Mouse (Mus musculus) cerebellum, adult 2 months (tissue): ENCODE results near the gene Bnip2. TPM values are rescaled to one million over a fixed set of nuclear protein-coding genes. Genes with fewer than 3 reads are reported as not detected.

Experiments used
- DNase-seq, 2 experiments: peaks; one replicate each; pipeline ENCODE4 v3.0.0; 2021
- H3K27ac ChIP-seq: fragments of 200-500 bp; 2 replicates; pipeline ENCODE4 v1.5.1; 2012; ENCODE audit warnings: low read length, control low read depth, inconsistent platforms; ENCODE audit not compliant: insufficient read depth
- H3K27me3 ChIP-seq: fragments of 200-500 bp; 2 replicates; pipeline ENCODE4 v1.6.1; 2012; ENCODE audit warnings: inconsistent platforms, mild to moderate bottlenecking, low read length, moderate library complexity; ENCODE audit not compliant: control insufficient read depth, insufficient read depth
- H3K4me1 ChIP-seq: fragments of 200-500 bp; 2 replicates; pipeline ENCODE4 v1.6.1; 2011; ENCODE audit warnings: low read length; ENCODE audit not compliant: control insufficient read depth, insufficient read depth
- H3K4me3 ChIP-seq: fragments of 200-500 bp; replicated peaks from 2 replicates; pipeline ENCODE3; 2011; ENCODE audit warnings: mild to moderate bottlenecking, low read depth, low read length, control low read depth; ENCODE audit not compliant: insufficient read depth
- CTCF ChIP-seq: fragments of 200-500 bp; IDR thresholded peaks from 2 replicates; pipeline ENCODE4 v1.5.1; 2011; ENCODE audit warnings: low read depth, mild to moderate bottlenecking, control low read depth, low read length, moderate library complexity, borderline replicate concordance; ENCODE audit not compliant: insufficient read depth
- POLR2A ChIP-seq: fragments of 200-500 bp; IDR thresholded peaks from 2 replicates; pipeline ENCODE4 v1.6.1; 2011; ENCODE audit warnings: low read length, control low read depth, borderline replicate concordance; ENCODE audit not compliant: insufficient read depth
- WGBS: fragments of 180-500 bp; shearing (Covaris S2); methylation state at CpG from one replicate; pipeline ENCODE4 v1.1.7; 2018; 5-methylcytosine and 5-hydroxymethylcytosine counted together
- polyA plus RNA-seq: library from polyadenylated mRNA; depleted of rRNA; stranded (reverse); fragments of >200 nt; gene quantifications from 2 replicates; pipeline ENCODE4 v1.2.3, GENCODE M21; 2012

The Bnip2 gene
- polyA plus RNA-seq, 1 experiment, result 43.7 TPM

- no peak for DNase-seq
- WGBS, result 85% methylated on average over 10 of the region's 10 CpGs
- H3K4me1 ChIP-seq, result no peaks in the 10 kb centered on the region
- H3K4me3 ChIP-seq, result no peak overlapping the region
- H3K27me3 ChIP-seq, result no peaks in the 10 kb centered on the region
- TF ChIP-seq CTCF (no peak), POLR2A (no peak)
- H3K27ac ChIP-seq, result no peak overlapping the region
Measured at GRCm38 (mm10) chr9:69986063-69986462, 3.2 kb upstream of the Bnip2 start.

DNA sequence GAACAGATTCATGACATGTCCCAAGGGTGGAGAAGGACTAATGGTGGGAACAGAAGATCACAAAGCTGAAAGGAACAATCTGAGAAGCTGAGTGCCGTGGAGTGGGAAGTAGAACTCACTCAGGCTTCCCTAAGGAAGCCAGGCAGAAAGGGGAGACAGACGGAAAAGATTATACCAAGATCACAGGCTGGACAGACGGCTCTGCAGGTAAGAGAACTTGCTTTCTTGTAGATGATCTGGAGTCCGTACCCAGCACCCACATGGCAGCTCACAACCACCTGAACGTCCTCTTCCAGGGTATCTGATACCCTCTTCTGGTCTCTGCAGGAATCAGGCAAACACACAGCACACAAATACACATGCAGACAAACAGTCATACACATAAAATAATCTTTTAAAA is 2.7 kb upstream of the Bnip2 start:
- H3K4me1 ChIP-seq, result no peaks in the 10 kb centered on the region
- no peak overlapping the region for H3K27ac ChIP-seq
- no peak overlapping the region for H3K4me3 ChIP-seq
- H3K27me3 ChIP-seq, result no peaks in the 10 kb centered on the region
- TF ChIP-seq CTCF, result no peak
- TF ChIP-seq POLR2A, result no peak
- no peak for DNase-seq
- WGBS, result 83% methylated on average over 5 of the region's 5 CpGs

DNA sequence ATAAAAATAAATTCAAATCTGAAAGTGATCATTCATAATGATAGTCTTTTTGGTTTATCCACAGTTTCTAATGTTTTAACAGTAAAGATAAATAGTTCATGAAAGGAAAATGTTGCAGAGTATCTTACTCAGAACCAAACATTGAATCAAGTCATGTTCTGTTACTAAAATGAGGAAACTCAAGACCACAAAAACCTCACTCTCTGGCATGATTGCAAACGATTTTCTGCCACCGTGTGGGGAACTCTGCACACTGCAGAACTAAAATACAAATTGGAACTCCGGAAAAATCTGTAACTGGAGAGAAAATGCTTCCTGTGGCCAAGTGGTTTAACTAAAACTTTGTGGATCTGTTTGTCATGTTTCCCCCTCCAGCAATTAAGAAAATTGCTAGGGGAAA is 1.7 kb upstream of the Bnip2 start:
- 0% methylated on average over 3 of the region's 3 CpGs for WGBS
- no peaks in the 10 kb centered on the region for H3K4me1 ChIP-seq
- no peak overlapping the region for H3K4me3 ChIP-seq
- DNase-seq, result peak; percentile 28 to 37
- TF ChIP-seq POLR2A, result no peak
- peak; percentile 36; the same call in 1 of the 2 replicates for TF ChIP-seq CTCF
- no peaks in the 10 kb centered on the region for H3K27me3 ChIP-seq
- H3K27ac ChIP-seq, result no peak overlapping the region

- no peaks in the 10 kb centered on the region for H3K4me1 ChIP-seq
- H3K27ac ChIP-seq, result peak overlapping the region; percentile 53; the same call in 1 of the 2 replicates
- no peak for TF ChIP-seq POLR2A
- TF ChIP-seq CTCF, result no peak
- H3K4me3 ChIP-seq, result peak overlapping the region; percentile 99
- 37% methylated on average over 16 of the region's 16 CpGs for WGBS
- H3K27me3 ChIP-seq, result no peaks in the 10 kb centered on the region
- peak in 1 of 2 experiments; percentile 7 for DNase-seq
Measured at GRCm38 (mm10) chr9:69988706-69989302, 462 bp upstream of the Bnip2 start.

DNA sequence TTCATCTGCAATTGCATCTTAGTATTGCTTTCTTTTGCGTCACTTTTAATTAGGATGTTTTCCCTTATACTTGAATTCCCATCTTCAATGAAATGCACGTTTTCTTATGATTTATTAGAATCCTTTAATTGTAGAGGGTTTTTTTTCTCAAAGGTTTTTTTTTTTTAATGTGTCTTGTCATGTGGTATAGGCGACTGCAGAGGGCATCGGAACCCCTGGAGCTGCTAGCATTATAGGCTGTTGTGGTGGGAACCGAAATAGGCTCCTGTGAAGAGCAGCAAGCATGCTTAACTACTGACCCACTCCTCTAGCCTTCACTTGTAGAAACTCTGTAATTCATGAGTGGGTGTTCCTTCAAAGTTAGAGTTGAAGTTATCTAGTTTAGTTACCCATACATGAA is 1.1 kb downstream of the Bnip2 start:
- Histone ChIP-seq H3K27ac (no peak overlapping the region), H3K27me3 (no peaks in the 10 kb centered on the region), H3K4me1 (no peaks in the 10 kb centered on the region), H3K4me3 (peak overlapping the region; percentile 99)
- TF ChIP-seq POLR2A, result no peak
- no peak for TF ChIP-seq CTCF
- WGBS, result 11% methylated on average over 5 of the region's 5 CpGs
- DNase-seq, result no peak

- DNase-seq, result no peak
- H3K4me1 ChIP-seq, result no peaks in the 10 kb centered on the region
- no peak for TF ChIP-seq POLR2A
- TF ChIP-seq CTCF, result no peak
- no peak overlapping the region for H3K4me3 ChIP-seq
- WGBS, result 86% methylated on average over 5 of the region's 5 CpGs
- H3K27ac ChIP-seq, result no peak overlapping the region
- H3K27me3 ChIP-seq, result no peaks in the 10 kb centered on the region
Measured at GRCm38 (mm10) chr9:69992841-69993277, 3.6 kb downstream of the Bnip2 start.

DNA sequence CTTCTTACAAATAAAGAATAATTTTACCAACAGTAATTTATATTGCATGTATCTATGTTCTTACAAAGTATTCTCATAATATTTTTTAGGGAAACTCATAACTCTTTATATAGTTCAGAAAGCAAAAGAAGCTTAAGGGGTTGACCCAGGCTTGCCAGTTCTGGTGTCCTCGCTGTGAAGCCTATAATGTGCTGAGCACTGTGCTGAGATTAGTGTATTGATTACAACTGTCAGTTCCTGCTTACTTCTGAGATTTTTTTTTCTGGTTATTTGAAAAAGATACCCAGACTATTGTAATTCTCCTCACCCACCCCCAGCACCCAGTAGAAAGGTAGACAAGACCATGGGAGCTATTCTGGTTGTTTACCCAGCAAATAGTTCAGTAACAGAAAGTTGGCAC is 4.2 kb downstream of the Bnip2 start:
- WGBS, result 92% methylated on average over 1 of the region's 1 CpGs
- H3K4me3 ChIP-seq, result no peak overlapping the region
- no peaks in the 10 kb centered on the region for H3K4me1 ChIP-seq
- TF ChIP-seq CTCF, result no peak
- TF ChIP-seq POLR2A, result no peak
- no peak overlapping the region for H3K27ac ChIP-seq
- DNase-seq, result no peak
- H3K27me3 ChIP-seq, result no peaks in the 10 kb centered on the region

GRCm38 (mm10) chr9:69994547-69994946 is 5.3 kb downstream of the Bnip2 start:
- no peak for DNase-seq
- 96% methylated on average over 5 of the region's 5 CpGs for WGBS
- no peaks in the 10 kb centered on the region for H3K27me3 ChIP-seq

More at GRCm38 (mm10) chr9:69994547-69994946, 5.3 kb downstream of the Bnip2 start:
- Histone ChIP-seq H3K4me1 (no peaks in the 10 kb centered on the region), H3K4me3 (no peak overlapping the region), H3K27ac (no peak overlapping the region)
- TF ChIP-seq CTCF (no peak), POLR2A (no peak)
